Mouse (Mus musculus): Measurements from ENCODE around the gene Dbn1. TPM values are rescaled to one million over a fixed set of nuclear protein-coding genes. Genes with fewer than 3 reads are reported as not detected.

Gene Dbn1
- polyA plus RNA-seq, 1 experiment from 2014 or later = 625 TPM

DNA sequence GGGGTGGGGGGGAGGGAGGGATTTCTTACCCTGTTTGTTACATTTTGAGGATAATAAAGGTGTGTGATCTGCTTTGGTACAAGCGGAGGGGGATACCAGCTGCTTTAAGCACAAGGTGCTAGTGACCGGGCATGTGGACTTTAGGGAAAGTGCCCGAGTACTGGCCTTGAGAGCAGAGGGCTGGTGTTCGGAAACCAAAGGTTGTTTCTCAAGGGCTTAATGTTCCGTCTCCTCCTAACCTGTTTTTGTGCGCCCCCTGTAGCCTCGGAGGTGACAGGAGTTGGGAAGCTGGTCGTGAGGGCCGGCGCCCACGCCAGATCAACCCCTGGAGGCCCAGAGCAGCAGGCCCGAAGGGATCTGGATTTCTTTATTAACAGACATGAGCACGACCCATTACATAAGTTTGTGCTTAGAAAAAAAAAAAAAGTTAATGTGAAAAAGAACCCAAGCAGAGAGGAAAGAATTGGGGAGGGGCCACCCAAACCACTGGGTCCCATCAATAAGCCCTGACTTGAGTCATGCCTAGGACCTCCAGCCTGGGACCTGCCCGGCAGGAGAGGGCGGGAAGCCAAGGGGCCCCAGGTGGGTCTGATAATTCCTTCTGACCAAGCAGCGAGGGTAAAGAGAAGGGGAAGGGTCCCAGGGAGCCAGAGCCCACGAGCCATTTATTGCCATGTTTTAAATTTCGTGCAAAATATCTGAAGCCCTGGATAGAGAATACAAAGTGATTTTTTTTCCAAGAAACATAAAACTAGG lies 14.7 kb downstream of the Dbn1 start:
- ATAC-seq (ENCODE audit: low FRiP score) = no peak
- WGBS = 15% methylated on average over 18 of the region's 18 CpGs
- H3K36me3 ChIP-seq = peaks cover 49% of the 10 kb centered on the region

DNA sequence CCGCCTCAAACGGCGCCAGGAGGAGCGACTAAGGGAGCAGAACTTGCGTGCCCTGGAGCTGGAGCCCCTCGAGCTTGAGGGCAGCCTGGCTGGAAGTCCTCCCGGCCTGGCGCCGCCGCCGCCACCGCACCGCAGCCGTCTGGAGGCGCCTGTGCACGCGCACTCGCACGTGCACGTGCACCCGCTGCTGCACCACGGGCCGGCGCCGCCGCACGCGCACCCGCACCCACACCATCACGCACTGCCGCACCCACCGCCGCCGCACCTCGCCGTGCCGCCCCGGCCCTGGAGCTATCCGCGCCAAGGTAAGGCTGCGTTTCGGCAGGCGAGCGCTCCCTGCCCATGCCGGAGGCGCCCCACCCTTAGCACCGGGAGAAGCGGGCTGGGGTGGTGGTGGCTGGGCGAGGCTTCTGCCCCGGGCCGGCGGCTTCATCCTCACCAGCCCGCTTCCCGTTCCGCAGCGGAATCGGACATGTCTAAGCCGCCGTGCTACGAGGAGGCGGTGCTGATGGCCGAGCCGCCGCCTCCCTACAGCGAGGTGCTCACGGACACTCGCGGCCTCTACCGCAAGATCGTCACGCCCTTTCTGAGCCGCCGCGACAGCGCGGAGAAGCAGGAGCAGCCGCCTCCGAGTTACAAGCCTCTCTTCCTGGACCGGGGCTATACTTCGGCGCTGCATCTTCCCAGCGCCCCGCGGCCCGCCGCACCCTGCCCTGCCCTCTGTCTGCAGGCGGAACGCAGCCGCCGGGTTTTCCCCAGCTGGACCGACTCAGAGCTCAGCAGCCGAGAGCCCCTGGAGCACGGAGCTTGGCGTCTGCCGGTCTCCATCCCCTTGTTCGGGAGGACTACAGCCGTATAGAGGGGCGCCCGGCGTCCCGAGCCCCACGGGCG lies 15.5 kb downstream of the Dbn1 start:
- H3K4me3 ChIP-seq = peak overlapping the region; percentile 51
- H3K4me2 ChIP-seq = peak overlapping the region; percentile 95
- peaks cover 93% of the 10 kb centered on the region for H3K4me1 ChIP-seq (replicated peaks)
- H3K36me3 ChIP-seq = peaks cover 40% of the 10 kb centered on the region
- H3K9me3 ChIP-seq = no peaks in the 10 kb centered on the region
- peak overlapping the region; percentile 95 for H3K27ac ChIP-seq
- WGBS = under 1% methylated on average over 98 of the region's 103 CpGs
- ATAC-seq (ENCODE audit: low FRiP score) = peak; percentile 44
- H3K9ac ChIP-seq = peak overlapping the region; percentile 90
- H3K27me3 ChIP-seq = 0 out of 2 replicates have a peak, but pooled peaks cover 6% of the 10 kb centered on the region

More for the DNA sequence above, 14.7 kb downstream of the Dbn1 start:
- H3K27me3 ChIP-seq = 0 out of 2 replicates have a peak, but pooled peaks cover 3% of the 10 kb centered on the region
- peak overlapping the region; percentile 95 for H3K4me2 ChIP-seq
- H3K9ac ChIP-seq = peak overlapping the region; percentile 90
- peak overlapping the region; percentile 51 for H3K4me3 ChIP-seq
- H3K4me1 ChIP-seq (replicated peaks) = peaks cover 88% of the 10 kb centered on the region
- no peaks in the 10 kb centered on the region for H3K9me3 ChIP-seq
- peak overlapping the region; percentile 95 for H3K27ac ChIP-seq

DNA sequence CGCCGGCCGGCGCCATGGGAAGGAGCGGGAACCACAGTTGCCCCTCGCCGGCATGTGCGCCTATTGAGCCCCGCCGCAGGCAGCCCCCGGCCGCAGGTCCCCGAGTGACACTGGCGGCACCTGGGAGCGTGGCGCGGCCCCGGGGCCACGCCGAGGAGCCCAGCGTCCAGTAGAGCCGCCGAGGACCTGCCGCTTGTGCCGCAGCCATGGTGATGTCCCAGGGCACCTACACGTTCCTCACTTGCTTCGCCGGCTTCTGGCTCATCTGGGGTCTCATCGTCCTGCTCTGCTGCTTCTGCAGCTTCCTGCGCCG lies 16.1 kb downstream of the Dbn1 start:
- peaks cover 10% of the 10 kb centered on the region; the same call in 1 of the 2 replicates for H3K27me3 ChIP-seq
- H3K36me3 ChIP-seq = peaks cover 34% of the 10 kb centered on the region
- H3K9ac ChIP-seq = peak overlapping the region; percentile 90
- H3K4me3 ChIP-seq = peak overlapping the region; percentile 51
- peaks cover 99% of the 10 kb centered on the region for H3K4me1 ChIP-seq (replicated peaks)
- peak overlapping the region; percentile 95 for H3K4me2 ChIP-seq
- H3K9me3 ChIP-seq = no peaks in the 10 kb centered on the region
- WGBS = under 1% methylated on average over 30 of the region's 31 CpGs
- peak overlapping the region; percentile 95 for H3K27ac ChIP-seq
- ATAC-seq (ENCODE audit: low FRiP score) = peak; percentile 30

DNA sequence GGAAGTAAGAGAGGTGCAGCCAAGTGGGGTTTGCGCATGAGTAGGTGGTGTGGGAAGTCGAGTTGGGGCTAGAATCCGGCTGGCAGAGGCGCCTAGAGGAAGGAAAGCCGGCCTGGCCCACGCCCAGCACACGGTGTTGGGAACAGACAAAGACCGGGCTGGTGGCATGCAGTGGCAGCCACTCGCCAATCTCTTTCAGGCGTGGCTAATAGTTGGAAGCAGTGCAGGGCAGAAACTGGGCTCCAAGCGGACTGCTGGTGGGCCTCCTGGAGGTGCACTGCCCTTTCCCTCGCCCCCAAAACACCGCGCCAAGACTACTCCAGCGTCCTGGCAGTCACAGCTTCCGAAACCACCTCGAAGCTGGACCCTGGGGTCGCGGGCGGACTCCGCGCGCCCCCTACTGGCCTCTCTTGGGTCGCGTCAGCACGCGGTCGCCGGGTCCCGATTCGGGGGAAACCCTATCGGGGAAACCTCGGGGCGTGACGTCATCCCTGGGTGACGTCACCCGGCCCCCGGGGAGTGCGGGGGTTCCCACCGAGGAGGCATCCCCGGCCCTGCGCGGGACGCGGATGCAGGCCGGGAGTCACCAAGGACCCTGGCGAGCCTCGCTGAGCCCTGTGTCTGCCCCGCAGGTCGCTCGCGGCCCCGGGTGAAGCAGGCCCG lies 16.6 kb downstream of the Dbn1 start:
- under 1% methylated on average over 54 of the region's 54 CpGs for WGBS
- peak overlapping the region; percentile 95 for H3K27ac ChIP-seq
- H3K4me1 ChIP-seq (replicated peaks) = peaks cover 100% of the 10 kb centered on the region
- H3K9me3 ChIP-seq = no peaks in the 10 kb centered on the region
- peaks cover 11% of the 10 kb centered on the region; the same call in 1 of the 2 replicates for H3K27me3 ChIP-seq
- H3K36me3 ChIP-seq = peaks cover 29% of the 10 kb centered on the region
- peak overlapping the region; percentile 90 for H3K9ac ChIP-seq
- peak overlapping the region; percentile 95 for H3K4me2 ChIP-seq
- ATAC-seq (ENCODE audit: low FRiP score) = peak; percentile 58
- H3K4me3 ChIP-seq = peak overlapping the region; percentile 51

DNA sequence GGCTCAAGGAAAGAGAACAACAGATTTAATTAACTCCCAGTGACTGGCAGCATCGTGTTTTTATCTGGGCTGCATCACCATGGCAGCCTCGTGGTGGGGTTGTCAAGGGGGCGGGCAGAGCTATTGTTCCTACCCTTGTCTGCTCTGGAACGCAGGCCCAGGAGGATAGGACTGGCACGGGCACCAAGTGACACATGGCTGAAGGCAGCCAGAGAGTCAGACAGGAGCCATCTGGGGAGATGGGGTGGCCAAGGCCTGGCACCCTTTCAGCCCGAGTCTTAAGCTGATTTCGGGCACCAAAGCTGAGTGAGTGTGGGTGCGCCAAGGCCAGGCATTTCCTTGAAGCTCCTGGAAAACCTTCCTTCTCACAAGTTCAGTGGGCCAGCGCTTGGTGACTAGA lies 17.5 kb downstream of the Dbn1 start:
- Histone ChIP-seq H3K36me3 (peaks cover 20% of the 10 kb centered on the region), H3K4me3 (no peak overlapping the region), H3K9me3 (no peaks in the 10 kb centered on the region), H3K4me1 (replicated peaks) (peaks cover 100% of the 10 kb centered on the region), H3K4me2 (peak overlapping the region; percentile 95), H3K27me3 (peaks cover 11% of the 10 kb centered on the region; the same call in 1 of the 2 replicates), H3K27ac (peak overlapping the region; percentile 95), H3K9ac (peak overlapping the region; percentile 90)
- peak; percentile 11; the same call in 1 of the 2 replicates for ATAC-seq (ENCODE audit: low FRiP score)
- WGBS = 28% methylated on average over 9 of the region's 9 CpGs

DNA sequence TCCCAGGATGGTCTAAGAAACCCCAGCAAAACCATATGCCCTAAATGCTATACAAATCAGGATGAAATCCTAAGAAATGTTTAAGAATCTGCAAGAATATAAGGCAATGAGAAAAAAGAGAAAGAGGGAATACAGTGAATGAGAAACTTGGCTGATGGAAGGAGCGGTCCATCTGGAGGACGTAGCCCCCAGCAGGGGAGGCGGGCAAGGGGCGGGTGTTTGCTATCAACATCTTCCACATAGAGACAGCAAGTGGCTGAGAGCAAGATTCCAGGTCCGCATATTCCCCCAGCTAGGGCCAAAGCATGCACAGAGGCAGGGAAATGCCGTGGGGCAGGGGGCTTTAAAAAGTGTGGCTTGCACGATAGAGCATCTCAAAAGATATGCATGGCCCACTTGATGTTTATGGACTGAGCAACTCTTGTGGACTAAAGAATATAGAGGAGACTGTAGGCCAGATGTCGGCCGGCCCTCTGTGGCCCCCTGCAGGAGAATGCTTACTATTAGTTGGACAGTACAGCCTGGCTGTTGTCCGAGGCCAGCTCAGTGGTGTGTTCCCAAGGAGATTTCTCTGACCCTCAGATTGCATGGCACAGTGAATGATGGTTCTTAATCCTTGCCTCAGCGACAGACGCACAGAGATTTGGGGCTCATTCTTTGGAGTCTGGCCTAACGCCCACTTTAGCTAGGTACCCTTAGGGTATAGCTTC lies 18.9 kb downstream of the Dbn1 start:
- WGBS = 40% methylated on average over 13 of the region's 13 CpGs
- H3K9ac ChIP-seq = peak overlapping the region; percentile 46

DNA sequence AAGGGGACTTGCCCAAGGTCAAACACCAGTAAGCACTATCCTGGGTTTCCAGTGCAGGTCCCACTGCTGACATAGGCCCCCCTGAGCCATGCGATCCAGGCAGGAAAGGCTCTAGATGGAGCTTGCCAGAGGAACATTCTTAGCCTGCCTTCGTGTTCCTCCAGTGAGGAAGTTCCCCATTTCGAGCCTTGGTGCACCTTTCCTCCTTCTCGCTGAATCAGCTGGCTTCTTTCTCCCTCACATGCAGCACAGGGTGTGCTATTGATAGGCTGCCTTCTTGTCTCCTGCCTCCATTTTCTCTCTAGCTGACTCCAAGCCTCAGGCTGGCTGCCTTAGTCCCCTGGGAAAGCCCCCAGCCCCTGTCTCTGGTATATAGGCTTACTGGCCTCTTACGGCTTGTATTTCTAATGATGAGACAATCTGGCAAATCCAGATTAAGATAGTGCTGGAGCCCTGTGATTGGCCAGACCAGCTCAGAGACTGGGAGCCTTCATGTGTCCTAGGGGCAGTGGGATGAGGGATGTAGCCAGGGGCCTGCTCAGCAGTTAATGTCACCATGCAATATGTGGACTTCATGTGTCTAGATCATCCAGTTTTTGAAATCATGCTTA lies 22.0 kb downstream of the Dbn1 start:
- Histone ChIP-seq H3K9ac (peak overlapping the region; percentile 92), H3K9me3 (no peaks in the 10 kb centered on the region), H3K4me2 (peak overlapping the region; percentile 83), H3K27ac (peak overlapping the region; percentile 99), H3K4me3 (peak overlapping the region; percentile 82), H3K27me3 (peaks cover 24% of the 10 kb centered on the region), H3K36me3 (peaks cover 12% of the 10 kb centered on the region), H3K4me1 (replicated peaks) (peaks cover 77% of the 10 kb centered on the region)
- WGBS = 57% methylated on average over 5 of the region's 5 CpGs
- ATAC-seq (ENCODE audit: low FRiP score) = no peak

More for the DNA sequence above, 18.9 kb downstream of the Dbn1 start:
- peak overlapping the region; percentile 95; the same call in 1 of the 2 replicates for H3K27ac ChIP-seq
- no peak for ATAC-seq (ENCODE audit: low FRiP score)
- peaks cover 11% of the 10 kb centered on the region; the same call in 1 of the 2 replicates for H3K27me3 ChIP-seq
- no peak overlapping the region for H3K4me2 ChIP-seq
- H3K9me3 ChIP-seq = no peaks in the 10 kb centered on the region
- peaks cover 7% of the 10 kb centered on the region for H3K36me3 ChIP-seq
- H3K4me1 ChIP-seq (replicated peaks) = peaks cover 95% of the 10 kb centered on the region
- no peak overlapping the region for H3K4me3 ChIP-seq

DNA sequence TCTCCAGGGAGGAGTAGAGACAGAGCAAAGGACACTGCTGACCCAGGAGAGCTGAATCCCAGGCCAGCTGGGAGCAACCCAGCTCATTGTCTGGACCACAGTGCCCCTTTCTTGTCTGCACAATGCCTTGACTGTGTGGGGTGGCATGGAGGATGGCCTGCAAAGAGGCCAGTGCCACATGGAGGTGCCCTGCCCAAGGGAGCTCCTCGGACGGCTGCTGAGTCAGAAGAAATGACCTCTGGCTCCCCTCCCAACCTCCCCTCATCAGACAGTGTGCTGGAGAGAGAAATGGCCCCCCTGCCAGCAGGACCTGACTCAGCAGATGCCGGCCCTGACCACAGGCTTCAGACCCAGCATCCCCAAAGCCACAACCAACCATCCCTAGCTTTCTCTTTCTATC lies 22.7 kb downstream of the Dbn1 start:
- 2% methylated on average over 3 of the region's 3 CpGs for WGBS
- Histone ChIP-seq H3K4me3 (peak overlapping the region; percentile 82), H3K9me3 (no peaks in the 10 kb centered on the region), H3K27ac (peak overlapping the region; percentile 99), H3K27me3 (peaks cover 24% of the 10 kb centered on the region), H3K4me2 (peak overlapping the region; percentile 83), H3K4me1 (replicated peaks) (peaks cover 70% of the 10 kb centered on the region), H3K9ac (peak overlapping the region; percentile 92), H3K36me3 (peaks cover 19% of the 10 kb centered on the region)
- 0 out of 2 replicates have a peak, but pooled peaks have one; percentile 6 for ATAC-seq (ENCODE audit: low FRiP score)

DNA sequence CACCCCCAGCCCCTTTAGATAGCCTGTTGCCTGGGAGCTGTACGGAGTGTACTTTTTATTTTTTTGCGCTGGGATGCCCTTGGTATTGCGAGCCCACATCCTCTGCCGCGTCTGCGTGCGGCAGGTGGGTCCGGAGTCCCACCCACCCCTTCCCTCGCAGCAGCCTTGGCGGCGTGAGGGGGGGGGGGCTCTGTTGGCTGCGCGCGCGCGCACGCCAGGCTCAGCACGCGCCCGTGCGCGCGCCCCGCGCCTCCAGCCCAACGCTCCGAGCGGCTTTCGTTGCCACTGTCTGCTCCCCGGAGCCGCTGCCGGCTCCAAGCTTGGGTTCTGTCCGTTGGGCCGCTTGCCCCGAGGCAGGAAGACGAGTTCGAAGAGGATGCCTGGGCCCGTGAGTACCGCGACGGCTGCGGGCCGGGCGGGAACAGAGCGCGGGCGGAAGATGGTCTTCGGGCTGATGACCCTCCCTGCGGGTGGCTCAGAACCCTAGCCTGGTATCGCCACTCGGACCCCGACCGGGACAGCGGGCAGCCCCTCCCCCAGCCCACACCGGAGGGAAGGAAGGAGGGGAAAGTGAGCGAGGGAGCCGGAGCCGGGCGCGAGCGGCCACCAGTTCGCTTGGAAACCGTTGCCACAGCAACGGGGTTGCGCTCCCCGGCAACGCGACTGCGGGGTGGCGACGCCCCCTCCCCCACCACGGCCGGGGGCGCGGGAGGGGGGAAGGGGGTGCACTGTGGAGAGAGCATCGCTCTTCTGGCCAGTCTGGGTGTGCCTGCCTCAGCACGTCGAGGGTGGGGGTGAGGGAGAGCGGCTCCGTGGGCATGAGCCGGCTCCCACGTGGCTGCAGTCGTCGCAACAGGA lies 23.7 kb downstream of the Dbn1 start, which contains the start of gene Prr7:
Gene Prr7, plus strand, starts transcription at position 241 of the 858 bp plus-strand sequence.
- Histone ChIP-seq H3K9me3 (no peaks in the 10 kb centered on the region), H3K27ac (peak within 1 kb of the TSS; percentile 99), H3K9ac (peak within 1 kb of the TSS; percentile 92), H3K4me2 (peak within 1 kb of the TSS; percentile 83), H3K4me1 (replicated peaks) (peaks cover 61% of the 10 kb centered on the region), H3K27me3 (peaks cover 24% of the 10 kb centered on the region), H3K4me3 (peak within 1 kb of the TSS; percentile 82), H3K36me3 (peaks cover 28% of the 10 kb centered on the region)
- ATAC-seq (ENCODE audit: low FRiP score) = peak; percentile 79
- WGBS = under 1% methylated on average over 68 of the region's 84 CpGs

DNA sequence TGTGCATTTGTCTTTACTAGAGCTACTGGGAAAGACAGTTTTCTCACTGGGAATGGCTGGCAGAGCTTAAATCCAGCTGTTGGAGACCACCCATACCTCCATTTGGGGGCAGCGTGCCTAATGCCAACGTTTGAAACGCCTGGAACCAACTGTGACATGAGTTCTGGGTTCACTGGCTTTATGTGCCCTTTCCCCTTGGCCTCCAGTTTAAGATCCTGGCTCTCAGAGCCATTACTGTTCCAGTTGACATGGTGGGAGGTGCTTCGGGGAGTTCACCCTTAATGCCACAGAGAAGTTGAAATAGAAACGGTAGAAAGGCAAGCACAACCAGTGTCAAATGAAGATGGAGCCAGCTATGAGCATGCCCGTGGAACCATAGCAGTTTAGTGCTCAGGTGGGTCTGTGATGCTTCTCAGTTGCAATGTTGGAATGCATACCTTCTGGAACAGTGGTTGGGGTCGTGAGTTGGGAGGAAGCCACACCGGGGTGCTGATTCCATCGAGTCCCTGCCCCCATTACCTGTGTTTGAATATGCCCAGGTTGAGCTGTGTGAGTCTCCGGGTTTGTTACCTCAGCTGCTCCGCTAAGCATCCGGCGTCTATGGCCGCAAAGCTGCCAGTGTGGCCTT lies 24.4 kb downstream of the Dbn1 start:
- H3K4me1 ChIP-seq (replicated peaks) = peaks cover 53% of the 10 kb centered on the region

More for the DNA sequence above, 24.4 kb downstream of the Dbn1 start:
- Histone ChIP-seq H3K36me3 (peaks cover 36% of the 10 kb centered on the region), H3K4me3 (peak overlapping the region; percentile 82), H3K9ac (peak overlapping the region; percentile 92), H3K27ac (peak overlapping the region; percentile 99), H3K9me3 (no peaks in the 10 kb centered on the region), H3K4me2 (peak overlapping the region; percentile 83), H3K27me3 (peaks cover 23% of the 10 kb centered on the region)
- peak; percentile 8 for ATAC-seq (ENCODE audit: low FRiP score)
- WGBS = 7% methylated on average over 14 of the region's 14 CpGs
